Mouse (Mus musculus): ENCODE data around the gene Eps8l1.

Eps8l1 gene

DNA sequence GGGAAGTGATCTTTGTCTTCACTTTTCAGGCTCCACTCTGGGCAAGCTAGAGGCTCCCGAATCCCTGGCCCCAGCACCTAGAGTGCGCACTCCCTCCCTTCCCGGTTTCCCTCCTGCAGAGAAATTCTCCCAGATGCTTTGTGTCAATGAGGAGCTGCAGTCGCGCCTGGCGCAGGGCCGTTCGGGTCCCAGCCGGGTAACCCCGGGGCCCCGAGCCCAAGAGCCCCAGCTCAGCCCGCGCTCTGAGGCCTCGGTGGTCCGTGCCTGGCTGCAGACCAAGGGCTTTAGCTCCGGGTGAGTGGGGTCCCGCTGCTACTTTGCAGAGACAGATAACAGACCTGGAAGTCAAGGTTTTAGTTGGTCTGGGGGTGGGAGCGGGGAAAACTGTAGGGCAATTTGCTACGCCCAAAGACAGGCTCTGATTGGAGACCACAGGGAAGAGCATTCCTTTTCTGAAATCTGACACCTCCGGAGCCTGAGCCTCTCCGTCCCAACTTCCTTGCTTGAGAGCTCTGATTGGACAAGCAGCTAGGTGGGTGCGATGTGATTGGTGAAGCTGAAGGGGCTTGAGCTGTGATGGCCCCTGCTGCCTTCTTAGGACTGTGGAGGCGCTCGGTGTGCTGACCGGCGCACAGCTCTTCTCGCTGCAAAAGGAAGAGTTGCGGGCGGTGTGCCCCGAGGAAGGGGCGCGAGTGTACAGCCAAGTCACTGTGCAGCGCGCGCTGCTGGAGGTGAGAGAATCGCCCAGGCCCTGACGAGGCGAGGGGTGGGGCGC lies 17.7 kb downstream of the Eps8l1 start:
- no peak for DNase-seq (ENCODE audit: low read depth, low spot score)

DNA sequence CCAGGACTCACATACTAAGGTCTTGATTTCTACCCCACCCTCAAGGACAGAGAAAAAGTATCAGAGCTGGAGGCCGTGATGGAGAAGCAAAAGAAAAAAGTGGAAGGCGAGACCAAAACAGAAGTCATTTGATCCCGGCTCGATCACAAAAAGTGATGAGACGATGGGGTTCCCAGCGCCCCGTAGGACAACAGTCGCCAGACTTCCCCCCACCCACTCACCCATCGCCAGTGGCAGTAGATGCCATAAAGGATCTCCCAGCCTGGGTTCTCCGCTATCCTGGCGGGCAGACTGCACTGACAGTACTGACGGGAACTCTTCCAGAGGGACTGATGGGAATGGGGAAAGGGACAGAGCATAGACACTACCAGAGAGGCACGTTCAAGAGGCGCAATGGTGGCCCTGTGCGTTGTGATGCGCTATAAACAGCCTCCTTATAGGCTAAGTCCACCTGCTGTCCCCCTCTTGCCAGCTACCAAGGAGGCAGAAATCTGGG lies 18.4 kb downstream of the Eps8l1 start:
- no peak for DNase-seq (ENCODE audit: low read depth, low spot score)

DNA sequence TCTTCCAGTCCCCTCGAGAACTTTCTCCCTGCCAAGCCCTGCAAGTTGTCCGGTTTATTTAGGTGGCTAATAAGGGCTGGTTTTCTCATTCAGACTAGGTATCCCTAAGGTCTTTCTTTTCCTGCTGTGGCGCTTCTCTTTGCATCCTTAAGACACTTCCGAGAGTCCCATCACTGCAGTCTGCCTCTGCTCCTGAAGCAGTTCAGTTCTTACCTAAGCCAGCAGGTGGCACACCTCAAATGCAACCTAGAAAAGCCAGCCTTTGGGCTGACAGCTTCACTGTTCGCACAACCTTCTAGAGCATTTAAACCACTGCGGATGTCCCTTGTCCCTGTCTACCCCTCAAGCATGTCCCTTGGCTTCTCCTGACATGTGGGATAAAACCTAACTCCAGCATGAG lies 19.2 kb downstream of the Eps8l1 start:
- DNase-seq (ENCODE audit: low read depth, low spot score), result peak; percentile 60

DNA sequence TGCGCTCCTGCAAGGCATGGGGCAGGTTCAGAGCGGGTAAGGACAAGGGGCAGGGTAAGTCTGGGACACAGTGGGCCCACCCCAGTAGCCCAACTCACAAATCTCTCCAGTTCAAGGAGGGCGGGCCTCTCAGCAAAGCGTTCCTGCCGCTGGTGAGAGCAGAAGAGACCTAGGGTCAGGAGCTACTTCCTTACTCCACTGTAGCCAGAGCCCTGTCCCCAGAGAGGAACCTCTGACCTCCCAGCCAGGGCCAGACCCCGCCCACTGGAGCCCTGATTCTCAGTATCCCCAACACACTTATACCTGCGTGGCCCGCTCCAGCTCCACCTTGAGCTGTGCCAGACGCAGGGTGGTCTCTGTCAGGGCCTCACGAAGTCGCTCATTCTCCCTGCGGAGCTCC lies 21.8 kb downstream of the Eps8l1 start:
- DNase-seq (ENCODE audit: low read depth, low spot score), result no peak

DNA sequence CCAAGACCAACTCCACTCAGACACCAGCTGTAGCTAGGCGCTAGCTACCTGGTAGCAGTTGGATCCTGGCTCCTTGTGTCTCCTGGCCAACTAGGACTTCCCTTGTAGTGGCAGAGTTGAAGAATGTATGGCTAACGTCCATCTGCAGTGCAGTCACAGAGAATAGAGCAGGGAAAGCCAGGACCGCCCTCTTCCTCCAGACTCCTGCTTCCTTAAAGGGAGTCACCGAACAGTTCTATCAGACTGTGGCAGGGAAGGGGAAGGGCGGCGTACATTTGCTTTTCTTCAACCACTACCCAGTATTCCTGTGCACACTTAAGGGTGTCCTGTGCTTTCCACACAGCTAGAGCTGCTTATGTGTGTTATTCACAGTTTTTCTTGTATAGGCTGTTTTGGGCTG lies 30.8 kb downstream of the Eps8l1 start:
- DNase-seq (ENCODE audit: low read depth, low spot score), result no peak

DNA sequence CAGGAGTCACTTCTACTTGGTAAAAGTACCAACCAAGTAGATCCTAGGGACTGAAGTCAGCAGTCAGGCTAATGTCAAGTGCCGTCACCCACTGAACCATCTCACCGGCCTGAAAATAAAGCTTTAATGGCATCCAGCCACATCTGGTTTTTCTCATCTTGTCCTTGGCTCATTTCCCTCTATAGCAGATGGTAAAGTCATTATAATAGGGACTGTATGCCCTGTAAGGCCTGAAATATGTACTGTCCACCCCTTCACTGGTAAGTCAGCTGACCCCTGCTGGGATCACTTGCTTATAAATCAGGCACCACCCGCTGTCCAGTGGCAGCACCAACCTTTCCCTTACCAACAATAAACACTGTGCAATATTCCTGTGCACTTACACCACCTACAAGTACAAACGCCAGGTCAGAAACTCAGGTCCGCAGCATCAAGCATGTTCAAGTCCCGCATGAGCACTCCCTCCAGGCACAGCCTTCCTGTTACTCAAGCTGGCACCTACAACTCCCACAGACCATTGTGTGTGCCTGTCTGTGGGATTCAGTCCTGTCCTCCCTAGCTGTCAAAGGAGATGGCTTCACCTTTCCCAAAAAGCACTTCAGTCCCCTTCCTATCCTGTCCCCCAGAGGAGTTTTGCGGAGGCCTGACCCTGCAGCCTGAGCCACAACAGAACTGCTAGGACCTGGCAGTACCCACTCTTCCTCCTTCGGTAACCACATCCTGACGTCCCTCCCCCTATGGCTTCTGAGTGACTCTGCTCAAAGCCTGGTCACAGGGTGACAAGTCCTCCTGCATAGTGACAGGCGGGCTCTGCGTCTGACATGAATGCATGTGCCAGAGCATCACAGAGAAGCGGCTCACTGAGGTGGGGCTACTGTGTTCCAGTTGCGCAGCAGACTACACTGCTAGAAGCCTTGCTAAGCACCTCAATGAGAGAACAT lies 32.1 kb downstream of the Eps8l1 start:
- DNase-seq (ENCODE audit: low read depth, low spot score), result peak; percentile 71

DNA sequence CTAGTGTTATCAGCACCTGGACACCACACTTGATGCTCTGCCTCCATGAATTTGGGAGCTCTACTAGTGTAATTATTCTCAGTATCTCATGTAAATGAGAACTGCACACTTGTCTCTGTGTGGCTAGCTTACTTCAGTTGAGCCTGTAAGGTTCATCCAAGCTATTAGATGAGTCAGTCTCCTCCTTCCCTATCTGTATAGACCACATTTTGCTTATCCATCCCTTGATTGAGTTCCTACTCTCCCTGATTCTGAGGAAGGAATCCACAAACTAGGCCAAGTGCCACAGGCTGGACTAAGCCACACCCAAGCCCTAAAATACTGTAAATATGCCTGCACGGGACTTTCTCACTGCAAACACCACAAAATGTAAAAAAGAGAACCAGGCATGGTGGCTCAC lies 33.5 kb downstream of the Eps8l1 start:
- no peak for DNase-seq (ENCODE audit: low read depth, low spot score)

DNA sequence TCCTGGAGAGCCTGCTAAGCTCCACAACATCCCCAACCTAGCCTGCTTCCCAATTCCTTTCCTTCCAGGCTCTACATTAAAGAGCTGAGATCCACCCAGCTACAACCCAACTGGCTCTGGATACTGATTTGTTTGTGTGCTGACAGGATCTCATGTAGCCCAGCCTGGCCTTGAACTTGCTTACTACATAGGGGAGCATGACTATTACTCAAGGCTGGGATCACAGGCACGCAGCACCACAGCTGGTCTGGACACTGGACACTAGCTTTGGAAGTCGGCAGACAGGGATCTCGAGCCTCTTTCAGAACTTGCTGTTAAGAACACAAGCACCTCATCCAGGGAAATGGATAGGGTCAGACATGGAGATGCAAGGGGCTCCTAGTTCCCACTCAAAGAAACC lies 36.0 kb downstream of the Eps8l1 start:
- DNase-seq (ENCODE audit: low read depth, low spot score), result no peak

DNA sequence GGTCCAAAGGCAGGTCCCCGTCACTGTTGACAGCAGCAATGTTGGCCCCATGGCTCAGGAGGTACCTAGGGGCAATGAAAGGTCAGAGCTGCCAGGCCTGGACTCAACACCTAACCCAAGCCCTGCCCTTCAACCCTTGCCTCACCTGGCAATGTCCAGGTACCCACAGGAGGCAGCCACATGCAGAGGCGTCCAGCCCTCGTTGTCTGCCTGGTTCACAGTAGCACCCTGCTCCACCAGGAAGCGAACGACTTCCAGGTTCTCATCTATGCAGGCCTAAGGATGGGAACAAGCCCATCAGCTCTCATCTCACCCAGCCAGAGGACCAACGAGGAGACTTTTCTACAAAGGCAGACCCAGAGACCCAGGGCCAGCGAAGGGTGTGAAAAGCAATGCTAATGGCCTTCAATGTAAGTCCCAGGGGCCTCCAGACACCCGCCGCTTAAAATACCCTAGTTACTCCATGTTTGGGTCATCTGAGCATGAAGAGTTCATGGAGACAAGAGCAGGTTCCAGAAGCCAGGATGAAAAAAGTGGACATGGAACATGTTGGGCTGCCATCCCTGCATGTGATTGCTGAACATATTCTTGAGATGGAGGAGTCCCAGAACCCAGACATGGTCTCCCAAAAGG lies 36.9 kb downstream of the Eps8l1 start:
- no peak for DNase-seq (ENCODE audit: low read depth, low spot score)

DNA sequence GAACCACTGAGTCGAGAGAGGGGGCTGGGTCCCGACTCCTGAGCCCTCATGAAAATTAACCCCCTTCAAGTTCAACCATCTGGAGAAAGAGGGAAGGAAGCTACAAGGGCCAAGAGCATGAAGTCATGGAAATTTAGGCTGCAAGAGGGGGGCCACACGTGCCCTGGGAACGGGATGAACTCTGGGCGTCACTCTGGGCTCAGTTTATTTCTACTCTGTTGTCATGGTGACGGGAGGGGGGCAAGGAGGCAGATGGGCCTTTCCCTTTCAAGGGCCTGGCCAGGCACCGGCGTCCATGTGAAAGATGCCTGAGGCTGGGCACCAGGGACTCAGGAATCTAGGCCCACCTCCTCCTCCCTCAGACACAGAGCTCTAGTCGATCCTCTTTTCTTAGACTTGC lies 37.8 kb downstream of the Eps8l1 start:
- DNase-seq (ENCODE audit: low read depth, low spot score), result no peak

DNA sequence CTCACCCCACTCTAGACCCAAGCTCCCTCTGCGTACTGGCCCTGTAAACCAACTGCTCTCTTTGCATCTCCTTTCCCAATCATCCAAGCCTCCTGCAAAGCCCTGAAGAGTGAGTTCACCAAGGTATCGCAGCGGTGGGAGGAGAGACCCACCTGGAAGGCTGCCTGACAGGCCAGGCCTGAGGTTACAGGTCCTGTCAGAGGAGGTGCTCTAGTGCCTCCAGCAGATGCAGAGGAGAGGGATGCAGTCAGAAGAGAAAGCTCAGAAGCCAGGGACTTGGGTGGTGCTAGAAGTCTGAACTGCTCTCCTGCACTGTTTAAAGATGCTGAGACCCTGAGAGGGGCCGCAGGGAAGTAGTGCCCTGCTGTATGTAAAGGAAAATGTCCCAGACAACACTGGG lies 38.6 kb downstream of the Eps8l1 start:
- DNase-seq (ENCODE audit: low read depth, low spot score), result no peak

DNA sequence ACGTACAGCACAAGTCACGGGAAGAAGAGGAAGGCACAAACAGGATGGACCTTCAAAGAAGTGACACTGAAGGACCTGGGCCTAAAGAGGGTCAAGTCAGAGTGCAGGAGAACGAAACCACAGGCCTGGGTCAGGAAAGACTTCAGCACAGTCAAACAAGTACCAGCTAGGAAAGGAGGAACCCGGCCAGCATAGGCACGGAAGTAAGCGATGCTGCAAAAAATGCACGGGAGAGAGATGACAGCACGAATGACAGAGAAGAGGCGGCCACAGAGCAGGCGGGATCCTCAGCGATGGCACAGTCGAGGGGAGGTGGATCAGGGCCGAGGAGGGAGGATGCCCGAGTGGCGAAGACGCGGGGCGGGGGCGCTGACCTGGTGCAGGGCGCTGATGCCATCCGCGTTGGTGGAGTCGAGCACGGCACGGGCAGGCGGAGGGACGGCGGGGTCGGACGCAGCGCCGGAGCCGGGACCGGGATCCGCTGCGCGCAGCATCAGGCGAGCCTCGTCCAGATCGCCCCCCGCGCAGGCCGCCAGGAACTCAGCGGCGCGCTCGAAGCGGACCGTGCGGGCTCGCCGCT lies 40.5 kb downstream of the Eps8l1 start:
- DNase-seq (ENCODE audit: low read depth, low spot score), result peak; percentile 71

DNA sequence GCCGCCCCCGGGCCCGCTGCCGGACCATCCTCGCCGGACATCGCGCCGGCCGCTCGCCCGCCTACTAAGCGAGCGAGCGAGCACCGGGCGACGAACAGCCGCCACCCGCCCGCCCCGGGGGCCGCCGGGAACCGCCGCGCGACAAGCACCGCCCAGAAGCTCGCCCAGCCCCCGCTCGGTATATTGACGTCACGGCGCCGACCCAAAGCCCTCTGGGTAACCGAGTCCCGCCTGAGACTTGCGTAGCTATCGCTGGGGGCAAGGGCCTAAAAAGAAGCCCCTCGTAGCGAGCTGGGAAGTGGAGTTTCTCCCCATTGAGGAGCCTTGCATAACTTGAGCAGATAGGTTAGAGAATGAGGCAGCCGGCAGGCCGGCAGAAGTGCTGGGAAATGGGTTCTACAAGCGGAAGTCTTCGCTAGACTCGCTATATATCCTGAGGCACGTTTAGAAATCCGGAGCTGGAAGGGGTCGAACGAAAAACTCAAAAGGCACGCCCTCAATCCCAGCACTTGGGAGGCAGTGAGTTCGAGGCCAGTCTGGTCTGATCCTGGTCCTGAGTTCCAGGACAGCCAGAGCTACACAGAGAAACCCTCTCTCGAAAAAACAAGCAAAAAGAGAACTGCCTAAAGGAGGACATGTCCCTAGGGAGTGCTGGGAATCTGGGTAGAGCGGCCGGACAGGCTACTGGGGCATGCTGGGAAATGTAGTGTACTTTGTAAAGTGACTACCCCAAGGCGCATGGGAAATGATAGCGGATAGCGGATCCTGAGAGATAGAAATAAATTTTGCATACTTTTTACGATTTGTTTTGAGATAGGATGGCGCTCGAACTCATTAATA lies 41.3 kb downstream of the Eps8l1 start, which contains the start of gene Ppp1r12c:
Gene Ppp1r12c (minus strand): TSS at position 123 of the 840 bp plus-strand sequence.
- DNase-seq (ENCODE audit: low read depth, low spot score), result peak; percentile 92

DNA sequence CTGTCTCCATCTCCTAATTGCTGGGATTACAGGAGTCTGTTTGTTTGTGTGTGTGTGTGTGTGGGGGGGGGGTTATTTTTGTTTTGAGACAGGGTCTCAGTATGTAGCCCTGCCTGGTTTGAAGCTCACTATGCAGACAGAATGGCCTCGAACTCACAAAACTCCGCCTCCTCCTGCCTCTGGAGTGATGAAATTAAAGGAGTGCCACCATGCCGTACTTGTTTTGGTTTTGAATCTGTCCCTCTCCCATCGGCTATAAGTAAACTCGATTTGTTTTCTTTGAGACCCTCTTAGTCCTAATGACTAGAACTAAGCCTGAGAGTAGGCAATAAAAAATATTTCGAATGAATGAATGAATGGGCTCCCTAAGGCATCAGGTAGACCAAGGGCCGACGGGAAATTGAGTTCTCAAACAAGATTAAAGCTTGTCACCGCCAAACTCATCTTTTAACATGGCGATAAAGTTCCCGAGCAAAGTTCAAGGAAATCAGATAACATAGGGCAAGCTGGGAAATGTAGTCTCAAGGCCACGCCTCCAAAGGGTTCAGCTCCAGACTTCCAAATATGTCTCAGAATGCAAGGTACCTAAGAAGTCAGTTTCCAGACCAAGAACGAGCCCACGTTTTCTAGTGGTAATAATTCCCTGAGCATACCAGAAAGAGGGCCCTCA lies 42.1 kb downstream of the Eps8l1 start:
- peak; percentile 19 for DNase-seq (ENCODE audit: low read depth, low spot score)

DNA sequence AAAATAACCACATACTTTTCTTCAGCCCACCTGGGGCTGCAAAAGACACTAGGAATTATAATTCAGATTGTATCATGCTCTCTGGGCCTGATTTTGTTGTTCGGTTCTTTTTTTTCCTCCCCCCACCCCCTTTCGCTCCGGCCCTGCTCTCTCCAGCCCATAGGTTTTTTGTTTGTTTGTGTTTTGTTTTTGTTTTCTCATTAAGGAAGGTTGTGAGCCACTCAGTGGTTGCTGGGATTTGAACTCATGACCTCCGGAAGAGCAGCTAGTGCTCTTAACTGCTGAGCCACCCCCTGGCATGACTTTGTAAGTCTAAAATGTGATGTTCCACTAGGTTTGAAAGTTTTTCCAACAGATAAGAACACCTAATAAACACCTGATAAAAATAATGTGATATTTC lies 42.6 kb downstream of the Eps8l1 start:
- DNase-seq (ENCODE audit: low read depth, low spot score), result no peak

DNA sequence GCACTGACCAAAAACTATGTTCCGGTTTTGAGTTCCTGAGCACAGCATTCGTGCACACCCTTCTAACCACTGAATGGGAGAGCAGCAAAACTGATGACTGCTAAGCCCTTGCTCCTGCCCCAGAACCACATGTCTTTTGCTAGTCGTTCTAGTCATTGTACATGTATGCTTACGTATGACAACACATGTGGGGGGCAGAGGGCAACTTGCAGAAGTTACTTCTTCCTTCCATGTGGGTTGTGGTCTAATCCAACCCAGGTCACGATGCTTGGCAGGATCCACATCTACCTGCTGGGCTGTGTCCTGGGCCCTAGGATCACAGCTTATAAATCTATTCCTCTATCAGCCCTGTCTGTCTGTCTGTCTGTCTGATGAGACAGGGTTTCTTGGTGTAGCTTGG lies 43.4 kb downstream of the Eps8l1 start:
- no peak for DNase-seq (ENCODE audit: low read depth, low spot score)

DNA sequence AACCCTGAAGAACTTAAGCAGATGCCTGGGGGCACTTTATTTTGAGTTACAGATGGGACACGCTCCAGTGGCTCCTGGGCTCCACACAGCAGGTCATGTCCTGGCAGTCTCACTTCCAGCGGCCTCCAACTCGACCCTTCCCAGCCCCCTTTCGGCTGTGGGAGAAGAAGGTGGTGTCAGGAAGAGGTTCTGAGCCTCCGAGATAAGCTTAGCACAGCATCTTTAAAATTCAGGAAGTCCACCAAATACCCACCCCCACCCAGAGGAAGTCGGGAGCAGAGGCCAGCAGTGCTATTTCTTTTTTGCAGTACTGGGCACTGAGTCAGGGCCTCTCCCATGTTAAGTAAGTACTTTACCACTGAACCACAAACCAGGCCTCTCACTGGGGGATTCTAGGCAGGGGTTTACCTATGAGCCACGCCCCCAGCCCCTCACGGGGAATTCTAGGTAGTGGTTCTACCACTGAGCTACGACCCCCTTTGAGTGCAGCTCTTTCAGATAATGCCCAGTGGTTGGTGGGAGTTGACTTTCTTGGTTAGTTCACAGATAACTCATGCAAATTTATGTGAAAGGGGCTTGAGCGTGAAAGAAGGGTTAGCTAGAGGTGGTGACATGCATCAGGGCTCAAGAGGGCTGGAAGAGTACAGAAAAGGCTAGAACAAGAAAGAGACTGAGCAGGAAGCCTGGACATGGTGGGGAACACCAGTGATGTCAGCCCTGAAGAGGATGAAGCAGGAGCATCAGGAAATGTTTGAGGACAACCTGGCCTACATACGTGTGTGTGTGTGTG lies 44.4 kb downstream of the Eps8l1 start:
- DNase-seq (ENCODE audit: low read depth, low spot score), result no peak

DNA sequence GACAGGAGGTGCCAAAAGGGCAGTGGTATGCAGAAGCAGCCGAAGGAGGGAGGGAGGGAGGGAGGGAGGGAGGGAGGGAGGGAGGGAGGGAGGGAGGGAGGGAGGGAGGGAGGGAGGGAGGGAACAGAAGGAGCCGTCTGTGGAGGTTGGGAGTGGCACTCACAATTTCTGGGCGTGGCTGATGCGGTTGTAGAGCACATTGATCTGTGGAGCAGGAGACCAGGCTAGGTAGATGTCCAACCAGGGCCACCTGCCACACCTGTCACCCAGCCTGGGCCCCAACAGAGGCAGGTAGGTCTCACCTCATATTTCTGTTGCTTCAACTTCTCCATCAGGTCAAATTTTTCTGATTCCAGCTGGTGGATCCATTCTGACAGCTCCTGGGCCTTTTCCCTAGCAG lies 46.7 kb downstream of the Eps8l1 start:
- DNase-seq (ENCODE audit: low read depth, low spot score), result no peak

DNA sequence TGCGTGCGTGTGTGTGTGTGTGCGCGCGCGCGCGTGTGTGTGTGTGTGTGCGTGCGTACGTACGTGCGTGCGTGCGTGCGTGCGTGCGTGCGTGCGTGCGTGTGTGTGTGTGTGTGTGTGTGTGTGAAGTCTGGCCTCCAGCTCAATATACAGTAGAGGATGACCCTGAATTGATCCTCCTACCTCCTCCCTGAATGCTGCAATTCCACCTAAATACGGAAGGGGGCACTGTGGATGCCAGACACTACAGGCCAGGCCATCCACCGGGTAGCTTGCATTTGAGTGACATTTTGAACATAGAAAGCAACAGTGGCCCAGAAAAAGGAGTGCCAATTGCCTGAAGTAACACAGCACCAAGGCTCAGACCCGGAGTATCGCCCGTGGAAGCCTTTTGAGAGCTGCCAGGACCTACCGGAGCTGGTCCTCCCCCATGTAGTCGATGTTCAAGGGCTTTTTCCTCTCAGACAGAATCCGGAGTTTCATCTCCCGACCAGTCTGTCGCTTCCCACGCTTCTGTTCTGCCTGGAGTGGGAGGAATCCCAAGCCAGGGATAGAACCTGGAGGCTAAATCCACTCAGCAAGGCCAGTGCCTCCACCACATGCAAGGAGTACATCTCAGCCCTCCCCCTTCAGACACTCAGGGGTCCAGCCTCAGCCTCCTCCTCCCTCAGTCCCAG lies 47.7 kb downstream of the Eps8l1 start:
- DNase-seq (ENCODE audit: low read depth, low spot score), result peak; percentile 24
